Mouse (Mus musculus) liver, embryonic 13.5 days (tissue): Measurements from ENCODE around the gene Rnf222. TPM values are rescaled to one million over a fixed set of nuclear protein-coding genes. Genes with fewer than 3 reads are reported as not detected.

Experiments used
- ATAC-seq: fragments of 200-750 bp; cut with Nextera tagmentation; 2 replicates; pipeline ENCODE4 v1.8.0; 2017; ENCODE audit warnings: low read depth, mild to moderate bottlenecking, moderate number of reproducible peaks, moderate library complexity
- DNase-seq: peaks from one replicate; pipeline ENCODE4 v3.0.0; 2022
- H3K27ac ChIP-seq: fragments of 300-500 bp; sonication (generic); 2 replicates; pipeline ENCODE4 v1.5.1; 2015; ENCODE audit warnings: moderate library complexity, mild to moderate bottlenecking, inconsistent platforms
- H3K27me3 ChIP-seq: fragments of 300-500 bp; sonication (generic); 2 replicates; pipeline ENCODE4 v1.6.1; 2015; ENCODE audit warnings: mild to moderate bottlenecking, inconsistent platforms
- H3K36me3 ChIP-seq: fragments of 300-500 bp; sonication (generic); 2 replicates; pipeline ENCODE4 v1.6.1; 2015; ENCODE audit warnings: mild to moderate bottlenecking, inconsistent platforms
- H3K4me1 ChIP-seq: fragments of 300-500 bp; sonication (generic); replicated peaks from 2 replicates; pipeline ENCODE4 v1.6.1; 2015; ENCODE audit warnings: inconsistent platforms
- H3K4me2 ChIP-seq: fragments of 300-500 bp; sonication (generic); 2 replicates; pipeline ENCODE4 v1.6.1; 2015; ENCODE audit warnings: inconsistent platforms, mild to moderate bottlenecking, moderate library complexity
- H3K4me3 ChIP-seq: fragments of 300-500 bp; sonication (generic); replicated peaks from 2 replicates; pipeline ENCODE4 v1.5.1; 2015; ENCODE audit warnings: mild to moderate bottlenecking, inconsistent platforms
- H3K9ac ChIP-seq: fragments of 300-500 bp; sonication (generic); 2 replicates; pipeline ENCODE4 v1.6.1; 2015; ENCODE audit warnings: mild to moderate bottlenecking, inconsistent platforms
- H3K9me3 ChIP-seq: fragments of 300-500 bp; sonication (generic); replicated peaks from 2 replicates; pipeline ENCODE4 v1.6.1; 2016; ENCODE audit warnings: inconsistent platforms
- WGBS: fragments of 180-500 bp; shearing (Covaris S2); methylation state at CpG from one replicate; pipeline ENCODE4 v1.1.7; 2015; ENCODE audit not compliant: insufficient replicate concordance; 5-methylcytosine and 5-hydroxymethylcytosine counted together
- polyA plus RNA-seq: library from polyadenylated mRNA; unstranded; fragments of >200 nt; fragmentation: Nextera tagmentation; extraction: Ambion mirVana; gene quantifications from 2 replicates; pipeline ENCODE4 v1.2.1, GENCODE M21; 2015

Gene Rnf222
- polyA plus RNA-seq, 1 experiment from 2014 or later, result 0.09 TPM

- H3K4me2 ChIP-seq, result no peak overlapping the region
- WGBS, result 22% methylated on average over 2 of the region's 2 CpGs
- DNase-seq, result no peak
Measured at GRCm38 (mm10) chr11:68890625-68891024, 2.3 kb downstream of the Rnf222 start.

GRCm38 (mm10) chr11:68891823-68892222 is 3.5 kb downstream of the Rnf222 start:
- H3K9ac ChIP-seq, result 0 out of 2 replicates have a peak overlapping the region, but pooled peaks have one; percentile 13
- ATAC-seq (no peak), DNase-seq (no peak)
- WGBS, result 50% methylated on average over 5 of the region's 5 CpGs
- no peaks in the 10 kb centered on the region for H3K36me3 ChIP-seq
- H3K4me3 ChIP-seq, result no peak overlapping the region
- no peaks in the 10 kb centered on the region for H3K27me3 ChIP-seq
- peaks cover 52% of the 10 kb centered on the region for H3K4me1 ChIP-seq
- H3K27ac ChIP-seq, result peak overlapping the region; percentile 8; the same call in 1 of the 2 replicates
- H3K4me2 ChIP-seq, result no peak overlapping the region
- H3K9me3 ChIP-seq, result no peaks in the 10 kb centered on the region

More at GRCm38 (mm10) chr11:68890625-68891024, 2.3 kb downstream of the Rnf222 start:
- Histone ChIP-seq H3K9ac (no peak overlapping the region), H3K4me1 (peaks cover 40% of the 10 kb centered on the region), H3K4me3 (no peak overlapping the region), H3K36me3 (no peaks in the 10 kb centered on the region), H3K9me3 (no peaks in the 10 kb centered on the region), H3K27me3 (no peaks in the 10 kb centered on the region), H3K27ac (no peak overlapping the region)
- ATAC-seq, result no peak

GRCm38 (mm10) chr11:68892233-68892832 is 4.0 kb downstream of the Rnf222 start:
- DNase-seq (no peak), ATAC-seq (no peak)
- H3K9me3 ChIP-seq, result no peaks in the 10 kb centered on the region
- H3K27ac ChIP-seq, result peak overlapping the region; percentile 8; the same call in 1 of the 2 replicates
- H3K36me3 ChIP-seq, result no peaks in the 10 kb centered on the region
- 22% methylated on average over 15 of the region's 15 CpGs for WGBS
- H3K9ac ChIP-seq, result peak overlapping the region; percentile 37
- H3K4me3 ChIP-seq, result no peak overlapping the region
- peak overlapping the region; percentile 38 for H3K4me2 ChIP-seq
- peaks cover 57% of the 10 kb centered on the region for H3K4me1 ChIP-seq
- no peaks in the 10 kb centered on the region for H3K27me3 ChIP-seq

GRCm38 (mm10) chr11:68893911-68894464 is 5.6 kb downstream of the Rnf222 start:
- Histone ChIP-seq H3K9me3 (no peaks in the 10 kb centered on the region), H3K27ac (no peak overlapping the region), H3K36me3 (no peaks in the 10 kb centered on the region), H3K27me3 (no peaks in the 10 kb centered on the region), H3K9ac (no peak overlapping the region), H3K4me1 (peaks cover 72% of the 10 kb centered on the region), H3K4me2 (no peak overlapping the region), H3K4me3 (no peak overlapping the region)
- DNase-seq (no peak), ATAC-seq (no peak)
- 70% methylated on average over 12 of the region's 12 CpGs for WGBS

GRCm38 (mm10) chr11:68896247-68896646 is 7.9 kb downstream of the Rnf222 start:
- peak overlapping the region; percentile 32 for H3K4me2 ChIP-seq
- H3K27me3 ChIP-seq, result peaks cover 3% of the 10 kb centered on the region; the same call in 1 of the 2 replicates
- no peaks in the 10 kb centered on the region for H3K36me3 ChIP-seq
- H3K4me3 ChIP-seq, result no peak overlapping the region
- ATAC-seq (peak; percentile 79), DNase-seq (no peak)
- H3K9ac ChIP-seq, result no peak overlapping the region
- H3K4me1 ChIP-seq, result peaks cover 84% of the 10 kb centered on the region
- 38% methylated on average over 5 of the region's 5 CpGs for WGBS
- no peaks in the 10 kb centered on the region for H3K9me3 ChIP-seq
- H3K27ac ChIP-seq, result peak overlapping the region; percentile 90

GRCm38 (mm10) chr11:68897120-68897519 is 8.8 kb downstream of the Rnf222 start:
- H3K27ac ChIP-seq, result peak overlapping the region; percentile 90
- DNase-seq, result no peak
- H3K4me1 ChIP-seq, result peaks cover 76% of the 10 kb centered on the region

GRCm38 (mm10) chr11:68897838-68898237 is 9.5 kb downstream of the Rnf222 start:
- Histone ChIP-seq H3K4me3 (no peak overlapping the region), H3K4me1 (peaks cover 75% of the 10 kb centered on the region), H3K36me3 (peaks cover 6% of the 10 kb centered on the region), H3K9me3 (no peaks in the 10 kb centered on the region), H3K27me3 (peaks cover 3% of the 10 kb centered on the region; the same call in 1 of the 2 replicates), H3K9ac (no peak overlapping the region), H3K4me2 (no peak overlapping the region), H3K27ac (peak overlapping the region; percentile 90)
- ATAC-seq, result no peak
- DNase-seq, result no peak
- WGBS, result 55% methylated on average over 6 of the region's 6 CpGs

More at GRCm38 (mm10) chr11:68897120-68897519, 8.8 kb downstream of the Rnf222 start:
- Histone ChIP-seq H3K27me3 (peaks cover 3% of the 10 kb centered on the region; the same call in 1 of the 2 replicates), H3K9me3 (no peaks in the 10 kb centered on the region), H3K4me3 (no peak overlapping the region), H3K36me3 (no peaks in the 10 kb centered on the region), H3K4me2 (peak overlapping the region; percentile 32), H3K9ac (no peak overlapping the region)
- no peak for ATAC-seq
- WGBS, result 59% methylated on average over 4 of the region's 4 CpGs

- Histone ChIP-seq H3K9ac (peak overlapping the region; percentile 50; the same call in 1 of the 2 replicates), H3K27ac (peak overlapping the region; percentile 67), H3K4me2 (peak overlapping the region; percentile 28), H3K4me3 (no peak overlapping the region), H3K4me1 (peaks cover 75% of the 10 kb centered on the region), H3K27me3 (peaks cover 3% of the 10 kb centered on the region; the same call in 1 of the 2 replicates), H3K9me3 (no peaks in the 10 kb centered on the region), H3K36me3 (peaks cover 15% of the 10 kb centered on the region)
- WGBS, result 21% methylated on average over 6 of the region's 6 CpGs
- ATAC-seq (peak; percentile 49), DNase-seq (no peak)
Measured at GRCm38 (mm10) chr11:68898790-68899189, 10.4 kb downstream of the Rnf222 start.

GRCm38 (mm10) chr11:68899815-68900214 is 11.5 kb downstream of the Rnf222 start:
- H3K27ac ChIP-seq, result no peak overlapping the region
- H3K4me1 ChIP-seq, result peaks cover 76% of the 10 kb centered on the region
- no peak overlapping the region for H3K4me3 ChIP-seq
- ATAC-seq (no peak), DNase-seq (no peak)
- peaks cover 25% of the 10 kb centered on the region for H3K36me3 ChIP-seq
- no peaks in the 10 kb centered on the region for H3K9me3 ChIP-seq
- H3K4me2 ChIP-seq, result no peak overlapping the region
- 73% methylated on average over 8 of the region's 8 CpGs for WGBS
- no peak overlapping the region; the same call in 1 of the 2 replicates for H3K9ac ChIP-seq
- H3K27me3 ChIP-seq, result peaks cover 3% of the 10 kb centered on the region; the same call in 1 of the 2 replicates

GRCm38 (mm10) chr11:68900519-68901350 is 12.4 kb downstream of the Rnf222 start:
- peak overlapping the region; percentile 66 for H3K27ac ChIP-seq
- peaks cover 3% of the 10 kb centered on the region; the same call in 1 of the 2 replicates for H3K27me3 ChIP-seq
- H3K4me2 ChIP-seq, result peak overlapping the region; percentile 82
- peak overlapping the region; percentile 95 for H3K4me3 ChIP-seq
- H3K4me1 ChIP-seq, result peaks cover 72% of the 10 kb centered on the region
- no peaks in the 10 kb centered on the region for H3K9me3 ChIP-seq
- peak overlapping the region; percentile 71 for H3K9ac ChIP-seq
- 32% methylated on average over 31 of the region's 31 CpGs for WGBS
- DNase-seq, result no peak
- H3K36me3 ChIP-seq, result peaks cover 35% of the 10 kb centered on the region
- peak; percentile 17 for ATAC-seq
